Mouse (Mus musculus): Measurements from ENCODE around the gene Prf1. TPM values are rescaled to one million over a fixed set of nuclear protein-coding genes. Genes with fewer than 3 reads are reported as not detected.

Gene Prf1
- polyA plus RNA-seq, 1 experiment from 2014 or later: not detected

GRCm38 (mm10) chr10:61267378-61267777 is 30.3 kb upstream of the Prf1 start:
- ATAC-seq (replicated peaks; ENCODE audit: low FRiP score, low TSS enrichment, low read depth) (no peak), DNase-seq (ENCODE audit: low spot score) (no peak)
- H3K27me3 ChIP-seq (replicated peaks; ENCODE audit: control insufficient read depth, insufficient read depth, low read length): 0 out of 2 replicates have a peak, but pooled peaks cover 4% of the 10 kb centered on the region
- no peak overlapping the region for H3K4me2 ChIP-seq (ENCODE audit: low read length)
- H3K36me3 ChIP-seq (ENCODE audit: control insufficient read depth, insufficient read depth, low read length): no peaks in the 10 kb centered on the region
- H3K4me3 ChIP-seq (ENCODE audit: low read depth, low read length): no peak overlapping the region
- no peak overlapping the region for H3K27ac ChIP-seq (ENCODE audit: low read depth)
- WGBS: 90% methylated on average over 5 of the region's 5 CpGs
- H3K9ac ChIP-seq (ENCODE audit: low read length): no peak overlapping the region
- H3K4me1 ChIP-seq (replicated peaks; ENCODE audit: control insufficient read depth, insufficient read depth, low read length): no peaks in the 10 kb centered on the region; the same call in 1 of the 2 replicates
- no peaks in the 10 kb centered on the region for H3K9me3 ChIP-seq (ENCODE audit: control insufficient read depth, low read length)

GRCm38 (mm10) chr10:61272089-61272626 is 25.5 kb upstream of the Prf1 start:
- DNase-seq (ENCODE audit: low spot score): no peak
- 44% methylated on average over 8 of the region's 8 CpGs for WGBS
- H3K4me3 ChIP-seq (ENCODE audit: low read depth, low read length): peak overlapping the region; percentile 53; the same call in 1 of the 2 replicates

GRCm38 (mm10) chr10:61272631-61273030 is 25.0 kb upstream of the Prf1 start:
- H3K27ac ChIP-seq (ENCODE audit: low read depth): no peak overlapping the region
- no peak for ATAC-seq (replicated peaks; ENCODE audit: low FRiP score, low TSS enrichment, low read depth)
- 37% methylated on average over 5 of the region's 5 CpGs for WGBS

More at GRCm38 (mm10) chr10:61272089-61272626, 25.5 kb upstream of the Prf1 start:
- Histone ChIP-seq H3K36me3 (ENCODE audit: control insufficient read depth, insufficient read depth, low read length) (no peaks in the 10 kb centered on the region), H3K27ac (ENCODE audit: low read depth) (no peak overlapping the region), H3K4me1 (replicated peaks; ENCODE audit: control insufficient read depth, insufficient read depth, low read length) (peaks cover 3% of the 10 kb centered on the region; the same call in 1 of the 2 replicates), H3K4me2 (ENCODE audit: low read length) (peak overlapping the region; percentile 92), H3K27me3 (replicated peaks; ENCODE audit: control insufficient read depth, insufficient read depth, low read length) (0 out of 2 replicates have a peak, but pooled peaks cover 9% of the 10 kb centered on the region), H3K9me3 (ENCODE audit: control insufficient read depth, low read length) (no peaks in the 10 kb centered on the region), H3K9ac (ENCODE audit: low read length) (no peak overlapping the region)
- ATAC-seq (replicated peaks; ENCODE audit: low FRiP score, low TSS enrichment, low read depth): no peak

GRCm38 (mm10) chr10:61273081-61273843 is 24.4 kb upstream of the Prf1 start, which contains the start of gene Adamts14:
Gene Adamts14 (minus strand): TSS chr10:61273438.
- DNase-seq (ENCODE audit: low spot score) (peak; percentile 78), ATAC-seq (replicated peaks; ENCODE audit: low FRiP score, low TSS enrichment, low read depth) (peak; percentile 63)
- Histone ChIP-seq H3K4me1 (replicated peaks; ENCODE audit: control insufficient read depth, insufficient read depth, low read length) (peaks cover 3% of the 10 kb centered on the region; the same call in 1 of the 2 replicates), H3K36me3 (ENCODE audit: control insufficient read depth, insufficient read depth, low read length) (no peaks in the 10 kb centered on the region), H3K4me3 (ENCODE audit: low read depth, low read length) (peak within 1 kb of the TSS; percentile 53), H3K9ac (ENCODE audit: low read length) (peak within 1 kb of the TSS; percentile 62), H3K27ac (ENCODE audit: low read depth) (no peak within 1 kb of the TSS), H3K4me2 (ENCODE audit: low read length) (peak within 1 kb of the TSS; percentile 92), H3K9me3 (ENCODE audit: control insufficient read depth, low read length) (no peaks in the 10 kb centered on the region), H3K27me3 (replicated peaks; ENCODE audit: control insufficient read depth, insufficient read depth, low read length) (0 out of 2 replicates have a peak, but pooled peaks cover 9% of the 10 kb centered on the region)
- WGBS: under 1% methylated on average over 48 of the region's 75 CpGs

More at GRCm38 (mm10) chr10:61272631-61273030, 25.0 kb upstream of the Prf1 start:
- Histone ChIP-seq H3K9me3 (ENCODE audit: control insufficient read depth, low read length) (no peaks in the 10 kb centered on the region), H3K27me3 (replicated peaks; ENCODE audit: control insufficient read depth, insufficient read depth, low read length) (0 out of 2 replicates have a peak, but pooled peaks cover 9% of the 10 kb centered on the region), H3K4me3 (ENCODE audit: low read depth, low read length) (peak overlapping the region; percentile 53), H3K4me2 (ENCODE audit: low read length) (peak overlapping the region; percentile 92), H3K36me3 (ENCODE audit: control insufficient read depth, insufficient read depth, low read length) (no peaks in the 10 kb centered on the region), H3K4me1 (replicated peaks; ENCODE audit: control insufficient read depth, insufficient read depth, low read length) (peaks cover 3% of the 10 kb centered on the region; the same call in 1 of the 2 replicates), H3K9ac (ENCODE audit: low read length) (peak overlapping the region; percentile 62)
- no peak for DNase-seq (ENCODE audit: low spot score)

- H3K27me3 ChIP-seq (replicated peaks; ENCODE audit: control insufficient read depth, insufficient read depth, low read length): 0 out of 2 replicates have a peak, but pooled peaks cover 9% of the 10 kb centered on the region
- DNase-seq (ENCODE audit: low spot score) (peak; percentile 53), ATAC-seq (replicated peaks; ENCODE audit: low FRiP score, low TSS enrichment, low read depth) (no peak)
- no peaks in the 10 kb centered on the region for H3K36me3 ChIP-seq (ENCODE audit: control insufficient read depth, insufficient read depth, low read length)
- no peak overlapping the region for H3K27ac ChIP-seq (ENCODE audit: low read depth)
- 57% methylated on average over 7 of the region's 7 CpGs for WGBS
- H3K4me1 ChIP-seq (replicated peaks; ENCODE audit: control insufficient read depth, insufficient read depth, low read length): peaks cover 3% of the 10 kb centered on the region; the same call in 1 of the 2 replicates
- H3K9ac ChIP-seq (ENCODE audit: low read length): peak overlapping the region; percentile 62
- H3K9me3 ChIP-seq (ENCODE audit: control insufficient read depth, low read length): no peaks in the 10 kb centered on the region
- peak overlapping the region; percentile 53 for H3K4me3 ChIP-seq (ENCODE audit: low read depth, low read length)
- peak overlapping the region; percentile 92 for H3K4me2 ChIP-seq (ENCODE audit: low read length)
Observed at GRCm38 (mm10) chr10:61273844-61274215, 23.8 kb upstream of the Prf1 start.

- Histone ChIP-seq H3K36me3 (ENCODE audit: control insufficient read depth, insufficient read depth, low read length) (no peaks in the 10 kb centered on the region), H3K9ac (ENCODE audit: low read length) (no peak overlapping the region), H3K4me2 (ENCODE audit: low read length) (no peak overlapping the region), H3K4me1 (replicated peaks; ENCODE audit: control insufficient read depth, insufficient read depth, low read length) (peaks cover 3% of the 10 kb centered on the region; the same call in 1 of the 2 replicates), H3K27me3 (replicated peaks; ENCODE audit: control insufficient read depth, insufficient read depth, low read length) (0 out of 2 replicates have a peak, but pooled peaks cover 9% of the 10 kb centered on the region), H3K4me3 (ENCODE audit: low read depth, low read length) (no peak overlapping the region), H3K9me3 (ENCODE audit: control insufficient read depth, low read length) (no peaks in the 10 kb centered on the region), H3K27ac (ENCODE audit: low read depth) (no peak overlapping the region)
- 46% methylated on average over 2 of the region's 2 CpGs for WGBS
- ATAC-seq (replicated peaks; ENCODE audit: low FRiP score, low TSS enrichment, low read depth) (no peak), DNase-seq (ENCODE audit: low spot score) (no peak)
Observed at GRCm38 (mm10) chr10:61274532-61274931, 23.1 kb upstream of the Prf1 start.

- Histone ChIP-seq H3K27me3 (replicated peaks; ENCODE audit: control insufficient read depth, insufficient read depth, low read length) (0 out of 2 replicates have a peak, but pooled peaks cover 7% of the 10 kb centered on the region), H3K36me3 (ENCODE audit: control insufficient read depth, insufficient read depth, low read length) (no peaks in the 10 kb centered on the region), H3K4me1 (replicated peaks; ENCODE audit: control insufficient read depth, insufficient read depth, low read length) (peaks cover 3% of the 10 kb centered on the region; the same call in 1 of the 2 replicates), H3K4me2 (ENCODE audit: low read length) (no peak overlapping the region), H3K4me3 (ENCODE audit: low read depth, low read length) (no peak overlapping the region), H3K9ac (ENCODE audit: low read length) (no peak overlapping the region), H3K27ac (ENCODE audit: low read depth) (no peak overlapping the region), H3K9me3 (ENCODE audit: control insufficient read depth, low read length) (no peaks in the 10 kb centered on the region)
- ATAC-seq (replicated peaks; ENCODE audit: low FRiP score, low TSS enrichment, low read depth): 0 out of 2 replicates have a peak, but pooled peaks have one; percentile 18
- 3% methylated on average over 5 of the region's 5 CpGs for WGBS
- peak; percentile 72 for DNase-seq (ENCODE audit: low spot score)
Observed at GRCm38 (mm10) chr10:61275669-61276110, 21.9 kb upstream of the Prf1 start.

- H3K4me2 ChIP-seq (ENCODE audit: low read length): no peak overlapping the region
- ATAC-seq (replicated peaks; ENCODE audit: low FRiP score, low TSS enrichment, low read depth): no peak
- H3K9ac ChIP-seq (ENCODE audit: low read length): no peak overlapping the region
- H3K4me3 ChIP-seq (ENCODE audit: low read depth, low read length): no peak overlapping the region
- H3K9me3 ChIP-seq (ENCODE audit: control insufficient read depth, low read length): no peaks in the 10 kb centered on the region
- 0 out of 2 replicates have a peak, but pooled peaks cover 7% of the 10 kb centered on the region for H3K27me3 ChIP-seq (replicated peaks; ENCODE audit: control insufficient read depth, insufficient read depth, low read length)
- peaks cover 3% of the 10 kb centered on the region; the same call in 1 of the 2 replicates for H3K4me1 ChIP-seq (replicated peaks; ENCODE audit: control insufficient read depth, insufficient read depth, low read length)
- no peaks in the 10 kb centered on the region for H3K36me3 ChIP-seq (ENCODE audit: control insufficient read depth, insufficient read depth, low read length)
- H3K27ac ChIP-seq (ENCODE audit: low read depth): no peak overlapping the region
- DNase-seq (ENCODE audit: low spot score): no peak
- WGBS: 94% methylated on average over 6 of the region's 6 CpGs
Observed at GRCm38 (mm10) chr10:61277051-61277450, 20.6 kb upstream of the Prf1 start.

Measured in intestine, embryonic 14.5 days (tissue).